Mouse (Mus musculus) stomach, embryonic 14.5 days (tissue): ENCODE data around the gene Cutc. TPM values are rescaled to one million over a fixed set of nuclear protein-coding genes. Genes with fewer than 3 reads are reported as not detected.

Experiments used
- ATAC-seq: fragments of 200-750 bp; cut with Nextera tagmentation; 2 replicates; pipeline ENCODE4 v1.8.0; 2017; ENCODE audit warnings: low read depth, moderate TSS enrichment; ENCODE audit not compliant: insufficient number of reproducible peaks, insufficient read depth, low FRiP score
- H3K27ac ChIP-seq: fragments of 300-500 bp; sonication (generic); 2 replicates; pipeline ENCODE4 v1.5.1; 2014; ENCODE audit warnings: mild to moderate bottlenecking, low read length, moderate library complexity, mixed read lengths
- H3K27me3 ChIP-seq: fragments of 300-500 bp; sonication (generic); 2 replicates; pipeline ENCODE4 v1.6.1; 2014; ENCODE audit warnings: low read length, control low read depth, mixed read lengths; ENCODE audit not compliant: control insufficient read depth, insufficient read depth
- H3K36me3 ChIP-seq: fragments of 300-500 bp; sonication (generic); 2 replicates; pipeline ENCODE4 v1.6.1; 2014; ENCODE audit warnings: mild to moderate bottlenecking, control low read depth, low read length, moderate library complexity, mixed read lengths; ENCODE audit not compliant: control insufficient read depth, insufficient read depth
- H3K4me1 ChIP-seq: fragments of 300-500 bp; sonication (generic); 2 replicates; pipeline ENCODE4 v1.6.1; 2014; ENCODE audit warnings: low read length, control low read depth, mixed read lengths; ENCODE audit not compliant: control insufficient read depth, insufficient read depth
- H3K4me2 ChIP-seq: fragments of 300-500 bp; sonication (generic); replicated peaks from 2 replicates; pipeline ENCODE4 v1.6.1; 2014; ENCODE audit warnings: low read depth, low read length, control low read depth
- H3K4me3 ChIP-seq: fragments of 300-500 bp; sonication (generic); 2 replicates; pipeline ENCODE4 v1.5.1; 2014; ENCODE audit warnings: low read depth, low read length, control low read depth
- H3K9ac ChIP-seq: fragments of 300-500 bp; sonication (generic); replicated peaks from 2 replicates; pipeline ENCODE4 v1.6.1; 2014; ENCODE audit warnings: low read depth, mild to moderate bottlenecking, control low read depth, low read length, moderate library complexity, mixed read lengths
- H3K9me3 ChIP-seq: fragments of 300-500 bp; sonication (generic); 2 replicates; pipeline ENCODE4 v1.6.1; 2016; ENCODE audit warnings: low read depth, low read length, control low read depth; ENCODE audit not compliant: control insufficient read depth
- WGBS: fragments of 180-500 bp; shearing (Covaris S2); extraction: QIAGEN DNeasy Blood & Tissue Kit; methylation state at CpG from one replicate; pipeline ENCODE4 v1.1.7; 2014; 5-methylcytosine and 5-hydroxymethylcytosine counted together
- polyA plus RNA-seq: library from polyadenylated mRNA; unstranded; fragments of >200 nt; fragmentation: Nextera tagmentation; extraction: Ambion mirVana; gene quantifications from 2 replicates; pipeline ENCODE4 v1.2.1, GENCODE M21; 2014

Cutc gene
- polyA plus RNA-seq, 1 experiment from 2014 or later = 14.8 TPM

DNA sequence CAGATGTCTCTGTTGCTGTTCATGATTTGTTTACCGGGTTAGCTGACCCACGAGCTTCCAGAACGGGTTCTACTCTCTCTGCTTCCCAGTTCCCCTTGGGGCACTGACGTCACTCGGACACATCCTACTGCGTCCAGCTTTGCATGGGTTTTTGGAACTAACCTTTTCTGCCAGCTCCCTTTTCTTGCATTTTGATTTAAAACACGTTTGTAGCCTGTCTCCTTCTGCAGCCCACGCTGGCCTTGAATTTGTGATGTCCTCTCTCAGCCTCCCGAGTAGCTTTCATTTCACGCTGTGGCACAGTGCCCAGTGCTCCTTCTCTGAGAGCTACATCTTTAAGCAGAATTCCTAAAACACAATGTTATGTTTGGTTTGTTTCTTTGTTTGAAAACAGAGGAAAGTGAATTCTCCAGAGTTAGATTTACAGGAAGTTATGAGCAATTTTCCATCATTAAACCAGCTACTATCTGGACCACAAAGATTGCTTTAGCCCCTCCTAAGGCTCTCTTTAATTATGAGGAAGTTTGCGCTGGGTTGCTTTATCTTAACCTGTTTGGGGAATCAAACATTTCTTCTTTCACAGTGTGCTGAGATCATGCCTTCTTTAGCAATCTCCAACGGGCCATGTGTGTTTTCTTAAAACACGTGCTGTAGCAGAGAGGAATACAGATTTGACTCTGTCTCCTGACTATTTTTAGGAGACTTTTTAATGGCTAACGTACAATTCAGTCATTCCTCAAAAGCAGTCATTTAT, 63.0 kb downstream of the Cutc start:
- Histone ChIP-seq H3K4me2 (no peak overlapping the region), H3K4me3 (no peak overlapping the region), H3K36me3 (no peaks in the 10 kb centered on the region), H3K4me1 (peaks cover 6% of the 10 kb centered on the region; the same call in 1 of the 2 replicates), H3K27me3 (no peaks in the 10 kb centered on the region), H3K9ac (no peak overlapping the region), H3K9me3 (no peaks in the 10 kb centered on the region), H3K27ac (peak overlapping the region; percentile 35; the same call in 1 of the 2 replicates)
- WGBS = 45% methylated on average over 14 of the region's 14 CpGs
- ATAC-seq = no peak

Other genes with a start within 250 kb of the Cutc start
- 21.3 and 21.6 TPM in 2 replicates for gene Got1, start 228.4 kb upstream of the Cutc start, polyA plus RNA-seq
- gene Nkx2-3, start 140.7 kb upstream of the Cutc start, polyA plus RNA-seq = 5.5 and 6.9 TPM in 2 replicates
- 14.9 and 18.4 TPM in 2 replicates for gene Slc25a28, start 78.1 kb upstream of the Cutc start, polyA plus RNA-seq
- gene Entpd7, start 63.3 kb upstream of the Cutc start, polyA plus RNA-seq = 15.7 and 16.3 TPM in 2 replicates
- 7.6 and 9.2 TPM in 2 replicates for gene Cox15, start within 50 bp of the Cutc start, polyA plus RNA-seq
- 0.13 TPM in 2 replicates for gene Abcc2, start 29.2 kb downstream of the Cutc start, polyA plus RNA-seq
- 28.0 and 30.5 TPM in 2 replicates for gene Dnmbp, start 187.2 kb downstream of the Cutc start, polyA plus RNA-seq
- 46.3 and 54.7 TPM in 2 replicates for gene Cpn1, start 233.6 kb downstream of the Cutc start, polyA plus RNA-seq